Mouse (Mus musculus) gastrocnemius, adult 8-10 months (tissue): ENCODE data around the gene Hoxa3. TPM values are rescaled to one million over a fixed set of nuclear protein-coding genes. Genes with fewer than 3 reads are reported as not detected.
A peak's percentile ranks its signal among the peaks of the same experiment; 100 is the strongest.

Experiments used
- DNase-seq, 2 experiments: peaks; one replicate each; pipeline ENCODE4 v3.0.0; 2022; ENCODE audit warnings: low spot score in 2 of 2
- total RNA-seq, 4 experiments: library from RNA; stranded (reverse); gene quantifications; 2 replicates each; pipeline ENCODE4 v1.2.4; 2022

The Hoxa3 gene
- total RNA-seq, 4 experiments from 2014 or later: 1.3 to 2.9 (median 2.0) TPM

GRCm38 (mm10) chr6:52232984-52233545 lies 19.9 kb upstream of the Hoxa3 start:
- peak in 1 of 2 experiments; percentile 12 for DNase-seq

DNA sequence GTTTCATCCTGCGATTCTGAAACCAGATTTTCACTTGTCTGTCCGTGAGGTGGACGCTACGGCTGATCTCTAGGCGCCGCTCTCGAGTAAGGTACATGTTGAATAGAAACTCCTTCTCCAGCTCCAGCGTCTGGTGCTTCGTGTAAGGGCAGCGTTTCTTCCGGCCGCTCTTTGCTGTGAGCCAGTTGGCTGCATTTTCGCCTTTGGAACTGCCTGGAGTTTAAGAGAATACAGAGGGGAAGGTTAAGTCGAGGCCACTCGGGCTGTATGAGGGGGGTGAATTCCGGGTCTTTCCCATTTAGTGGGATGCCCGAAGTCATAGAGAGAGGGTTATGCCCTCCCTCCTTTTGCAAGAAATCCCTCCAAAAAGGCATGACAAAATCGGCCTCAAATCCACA lies 19.4 kb upstream of the Hoxa3 start:
- DNase-seq: peak in 1 of 2 experiments; percentile 39

GRCm38 (mm10) chr6:52231885-52232567 lies 18.9 kb upstream of the Hoxa3 start:
- DNase-seq: peak in 1 of 2 experiments; percentile 27

DNA sequence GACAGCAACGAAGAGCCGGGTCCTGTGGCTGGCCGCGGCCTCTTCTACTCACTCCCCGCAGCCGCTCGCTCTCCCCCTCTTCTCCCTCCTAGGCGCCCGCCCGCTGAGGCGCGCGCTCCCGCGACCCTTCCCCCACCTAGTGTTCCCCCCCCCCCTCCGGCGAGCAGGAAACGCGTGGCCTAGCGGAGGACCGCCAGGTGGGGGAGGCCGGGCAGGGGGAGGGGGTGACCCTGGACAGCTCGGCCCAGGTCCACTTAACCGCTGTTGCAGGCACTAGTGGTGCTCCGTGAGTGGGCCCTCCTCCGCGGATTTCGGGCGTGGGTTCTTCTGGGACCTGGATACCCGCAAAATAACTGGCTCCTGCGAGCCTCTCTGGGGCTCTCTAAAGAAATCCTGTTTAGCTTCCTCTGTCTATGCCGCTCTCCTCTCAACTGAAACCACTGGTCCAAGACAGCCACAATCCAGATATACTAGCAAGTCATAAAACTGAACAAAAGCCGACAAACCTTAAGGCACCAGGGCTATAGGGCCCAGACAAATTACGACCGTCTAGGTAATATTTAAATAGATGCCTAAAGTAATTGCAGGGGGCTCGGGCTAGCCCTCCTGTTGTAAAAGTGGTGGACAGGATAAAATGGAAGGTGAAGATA lies 17.5 kb upstream of the Hoxa3 start, which contains the start of gene Hoxa9:
Hoxa9 (minus strand) TSS at position 574 of the 650 bp plus-strand sequence.
- no peak for DNase-seq

- DNase-seq: no peak
Measured at GRCm38 (mm10) chr6:52229558-52230416, 16.7 kb upstream of the Hoxa3 start.

GRCm38 (mm10) chr6:52228475-52229465 lies 15.6 kb upstream of the Hoxa3 start:
- DNase-seq: peak in 1 of 2 experiments; percentile 33

DNA sequence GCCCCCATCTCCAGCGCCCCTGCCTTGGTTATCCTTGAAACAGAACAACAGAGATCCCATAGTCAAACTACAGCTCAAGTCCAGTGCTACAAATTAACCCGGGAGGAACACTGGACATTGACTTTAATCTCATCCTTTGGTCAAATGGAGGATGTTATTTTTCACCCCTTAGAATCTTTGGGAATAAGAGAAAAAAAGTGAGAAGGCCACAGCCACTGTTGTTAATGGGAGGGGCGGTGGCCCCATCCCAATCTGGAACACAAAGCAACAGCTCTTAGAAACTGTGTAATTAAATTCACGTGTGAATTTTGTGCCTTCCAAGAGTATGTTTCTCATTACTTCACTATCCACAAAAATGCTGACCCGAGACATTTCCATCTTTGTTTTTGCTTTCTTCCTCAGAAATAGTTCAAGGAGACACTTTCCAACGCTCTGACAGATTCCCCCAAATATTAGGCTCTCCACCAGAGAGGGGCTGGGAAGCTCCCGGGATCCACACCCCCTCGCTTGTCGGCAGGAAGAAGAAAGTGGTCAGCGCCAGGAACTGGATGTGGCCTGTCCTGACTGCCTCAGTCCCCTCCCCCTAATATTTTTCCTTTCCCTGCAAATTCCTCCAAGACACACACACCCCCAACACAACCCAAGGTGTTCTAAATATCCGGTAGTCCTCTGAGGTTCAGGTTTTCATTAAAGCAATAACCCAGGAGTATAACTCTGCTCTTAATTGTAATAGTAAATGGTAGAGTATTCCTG lies 14.5 kb upstream of the Hoxa3 start:
- no peak for DNase-seq

DNA sequence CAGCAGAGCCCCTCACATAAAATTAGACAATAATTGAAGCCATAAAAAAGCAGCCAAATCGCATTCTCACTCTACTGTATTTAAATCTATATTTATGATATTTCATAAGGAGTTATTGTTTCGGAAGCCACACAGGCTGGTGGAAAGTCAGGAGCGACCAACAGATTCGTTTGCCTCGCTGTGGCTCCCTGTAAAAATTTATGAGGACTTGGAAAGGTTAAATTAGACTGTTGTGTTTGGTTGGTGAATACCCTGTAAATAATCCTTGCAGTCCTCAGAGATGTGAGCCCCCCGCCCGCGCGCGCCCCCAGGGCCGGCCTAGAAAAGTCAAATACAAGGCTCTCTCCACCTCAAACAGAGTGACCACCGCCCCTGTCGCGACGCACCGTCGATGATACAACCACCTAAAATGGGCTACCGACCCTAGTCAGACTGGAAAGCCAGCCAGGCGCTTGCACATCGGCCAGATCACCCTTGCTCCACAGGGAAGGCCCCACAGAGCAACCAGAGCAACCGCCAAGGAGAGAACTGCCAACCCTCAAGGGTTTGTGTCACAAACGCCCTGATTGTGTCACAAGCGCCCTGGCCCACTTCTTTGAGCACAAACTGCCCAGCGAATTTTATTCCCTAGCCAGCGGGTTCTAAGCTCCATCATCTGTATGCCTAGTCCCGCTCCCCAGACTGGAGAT lies 13.6 kb upstream of the Hoxa3 start:
- no peak for DNase-seq

DNA sequence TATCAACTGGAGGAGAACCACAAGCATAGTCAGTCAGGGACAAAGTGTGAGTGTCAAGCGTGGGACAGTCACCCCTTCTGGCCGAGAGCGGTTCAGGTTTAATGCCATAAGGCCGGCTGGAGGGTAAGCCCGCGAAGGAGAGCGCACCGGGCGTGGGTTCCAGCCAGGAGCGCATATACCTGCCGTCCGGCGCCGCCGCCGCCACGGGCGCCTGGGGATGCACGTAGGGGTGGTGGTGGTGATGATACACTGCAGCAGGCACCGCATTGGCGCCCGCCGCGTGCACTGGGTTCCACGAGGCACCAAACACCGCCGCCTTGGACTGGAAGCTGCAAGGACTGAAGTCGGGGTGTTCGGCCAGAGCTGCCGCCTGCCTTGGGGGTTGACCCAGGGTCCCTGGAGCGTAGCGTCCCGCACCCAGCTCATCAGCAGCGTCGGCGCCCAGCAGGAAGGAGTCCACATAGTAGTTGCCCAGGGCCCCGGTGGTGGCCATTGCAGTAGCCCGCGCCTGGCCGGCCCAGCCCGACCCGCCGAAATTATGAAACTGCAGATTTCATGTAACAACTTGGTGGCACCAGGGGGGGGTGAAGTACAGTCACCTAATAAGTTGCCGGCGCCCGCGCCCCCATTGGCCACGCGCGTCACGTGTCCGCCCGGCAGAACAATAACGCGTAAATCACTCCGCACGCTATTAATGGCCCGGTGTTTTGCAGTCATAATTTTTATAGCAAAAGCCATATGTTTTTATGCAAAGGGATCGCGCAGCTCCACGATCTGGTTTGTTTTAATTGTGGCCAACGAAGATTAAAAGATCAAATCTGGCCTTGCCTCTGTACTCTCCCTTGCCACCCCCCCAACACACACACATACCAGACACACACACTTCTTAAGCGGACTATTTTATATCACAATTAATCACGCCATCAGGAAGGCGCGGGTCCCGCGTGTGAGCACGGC lies 12.8 kb upstream of the Hoxa3 start:
- peak; percentile 75 to 89 for DNase-seq

DNA sequence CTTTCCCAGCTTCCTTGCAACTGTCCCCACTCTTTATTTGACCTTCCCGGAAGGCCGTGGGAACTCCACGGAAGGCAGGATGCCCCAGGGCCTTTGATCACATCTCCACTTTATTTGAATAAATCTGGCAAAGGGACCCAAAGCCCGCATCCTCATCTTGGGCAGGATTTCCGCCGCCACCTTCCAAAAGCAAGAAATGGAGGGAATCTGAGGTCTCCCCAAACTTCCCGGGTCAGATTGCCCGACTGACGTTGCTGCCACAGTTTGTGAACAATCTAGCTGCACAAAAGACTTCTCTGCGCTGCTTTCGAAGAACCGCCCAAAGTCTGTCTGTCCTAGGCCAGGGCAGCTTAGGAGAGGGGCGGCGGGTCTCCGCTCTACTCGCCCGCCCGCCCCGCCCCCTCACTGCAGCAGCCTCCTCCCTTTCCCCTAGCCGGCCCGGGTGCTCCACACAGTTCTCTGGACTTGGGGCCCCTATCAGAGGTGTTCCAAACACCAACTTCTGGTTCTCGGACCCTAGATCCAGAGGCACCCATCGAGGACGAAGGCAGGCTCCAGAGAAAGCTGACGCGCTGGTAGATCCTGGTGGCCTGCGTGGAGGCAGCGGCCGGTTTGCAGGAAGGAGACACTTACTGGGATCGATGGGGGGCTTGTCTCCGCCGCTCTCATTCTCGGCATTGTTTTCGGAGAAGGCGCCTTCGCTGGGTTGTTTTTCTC lies 11.9 kb upstream of the Hoxa3 start:
- DNase-seq: no peak

DNA sequence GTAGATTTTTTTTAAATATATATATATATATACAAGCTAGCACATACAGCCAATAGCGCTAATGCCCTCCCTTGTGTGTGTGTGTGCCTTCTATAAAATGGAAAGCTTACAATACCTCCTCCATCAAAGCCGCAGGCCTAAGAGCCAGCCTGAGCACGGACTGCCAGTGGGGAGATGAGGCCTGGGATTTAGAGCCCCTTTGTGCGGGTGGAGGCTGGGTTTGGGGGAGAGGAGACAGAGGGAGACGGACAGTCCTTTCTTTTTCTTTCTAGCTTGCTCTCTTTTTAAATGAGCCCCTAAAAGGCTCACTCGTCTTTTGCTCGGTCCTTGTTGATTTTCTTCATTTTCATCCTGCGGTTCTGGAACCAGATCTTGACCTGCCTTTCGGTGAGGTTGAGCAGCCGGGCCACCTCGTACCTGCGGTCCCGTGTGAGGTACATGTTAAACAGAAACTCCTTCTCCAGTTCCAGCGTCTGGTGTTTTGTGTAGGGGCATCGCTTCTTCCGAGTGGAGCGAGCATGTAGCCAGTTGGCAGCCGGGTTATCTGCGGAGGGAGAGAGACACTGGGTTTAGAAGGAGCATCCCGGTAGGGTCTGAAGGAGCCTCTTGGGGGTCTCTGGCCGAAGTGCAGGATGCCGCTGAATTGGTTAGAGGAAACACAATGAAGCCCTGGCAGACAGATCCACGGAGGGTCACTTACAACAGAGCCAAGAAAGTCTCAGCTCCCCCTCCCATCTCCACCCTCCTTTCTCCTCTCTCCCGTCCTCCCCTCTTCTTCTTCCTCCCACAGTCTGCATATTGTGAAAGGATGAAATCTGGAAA lies 11.0 kb upstream of the Hoxa3 start:
- no peak for DNase-seq

DNA sequence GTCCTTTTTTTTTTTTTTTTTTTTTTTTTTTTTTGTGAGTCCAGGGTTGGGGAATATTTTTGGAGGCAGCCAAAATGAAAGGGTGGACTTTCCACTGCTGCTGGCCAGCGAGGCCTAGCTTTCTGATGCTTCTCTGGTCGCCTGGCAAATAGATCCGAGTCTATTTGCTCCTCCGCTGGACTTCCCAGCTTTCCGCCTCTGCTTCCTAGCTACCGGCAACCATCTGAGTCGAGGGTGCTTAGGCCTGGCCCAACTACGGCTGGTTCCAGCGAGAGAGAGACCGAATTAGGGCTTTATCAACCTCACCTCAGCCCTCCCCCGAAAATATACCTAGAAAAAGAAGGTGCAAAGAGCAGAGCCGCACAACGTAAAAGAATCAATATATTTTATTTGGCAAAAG lies 9.6 kb upstream of the Hoxa3 start:
- no peak for DNase-seq

GRCm38 (mm10) chr6:52221993-52222685 lies 9.0 kb upstream of the Hoxa3 start:
- no peak for DNase-seq

- peak; percentile 92 for DNase-seq
Measured at GRCm38 (mm10) chr6:52221337-52221992, 8.3 kb upstream of the Hoxa3 start, which contains the start of gene Hoxa7. Gene Hoxa7 (minus strand): TSS chr6:52221854.

DNA sequence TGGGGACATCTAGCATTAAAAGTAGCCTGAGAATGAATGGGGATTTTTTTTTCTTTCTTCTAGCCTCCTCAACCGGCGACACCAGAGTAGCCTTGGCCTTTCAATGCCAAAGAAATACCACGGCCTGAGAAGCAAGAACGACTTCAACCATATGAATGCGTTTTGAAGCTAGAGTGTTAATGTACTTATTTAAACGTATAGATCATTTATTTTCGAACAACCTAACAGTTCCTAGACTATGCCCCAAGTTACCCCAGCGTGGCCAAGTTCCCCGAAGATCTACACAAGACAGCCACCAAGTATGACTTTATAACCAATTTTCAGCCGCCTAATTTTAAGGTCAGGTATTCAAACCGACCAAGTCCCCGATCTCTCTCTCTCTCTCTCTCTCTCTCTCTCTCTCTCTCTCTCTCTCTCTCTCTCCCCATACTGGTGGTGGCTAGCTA lies 7.8 kb upstream of the Hoxa3 start:
- no peak for DNase-seq
